In the genomic region with DNA sequence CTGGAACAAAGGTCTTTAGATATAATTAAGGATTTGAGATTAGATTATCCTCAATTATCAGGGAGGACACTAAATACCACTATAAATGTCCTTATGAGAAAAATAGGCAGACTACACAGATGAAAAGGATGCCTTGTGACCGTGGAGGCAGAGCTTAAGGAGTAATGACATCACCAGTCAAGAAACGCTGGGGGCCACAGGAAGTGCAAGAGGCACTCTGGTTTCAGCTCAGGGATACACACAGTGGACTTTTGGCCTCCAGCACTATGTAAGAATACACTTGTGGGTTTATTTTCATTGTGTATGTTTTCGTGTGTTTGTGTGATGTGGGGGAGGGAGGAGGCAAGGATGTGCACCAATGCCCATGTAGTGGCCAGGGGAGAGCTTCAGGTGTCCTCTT, we compare ENCODE assay signal across 1 mouse cellular context.
TF ChIP-seq lines count a peak whose summit lies in the region.

No protein-coding gene starts in this region.

TF ChIP-seq in MEL, 35 proteins besides CTCF, POLR2A, EP300 and RAD21 (continued from another document):
- TF ChIP-seq NELFE (IDR thresholded peaks at IDR 0.05; ENCODE audit: low read depth, low read length) (no peak), TBP (IDR thresholded peaks at IDR 0.05; ENCODE audit: low read depth, low read length) (no peak), TAL1 (IDR thresholded peaks at IDR 0.05; ENCODE audit: low read length) (no peak), POLR2AphosphoS2 (IDR thresholded peaks at IDR 0.05; ENCODE audit: low read length) (no peak)
